Comparison of ENCODE assay signal across 17 mouse cellular contexts in genomic region chr10:4078220-4078840, GRCm38 (mm10).
DNase-seq lines count a peak whose midpoint lies in the region; ATAC-seq lines count a peak whose summit lies in the region.
"Had no signal": no experiment of that assay in that cellular context is flagged by ENCODE, and none has a peak within 500 bp of the region (broad histone marks: within the 10 kb centered on the region; RNA-seq: fewer than 3 reads in every experiment).

No protein-coding gene starts in this region.

- peak overlapping the region; percentile 87 for H3K27ac ChIP-seq in heart, embryonic 13.5 days (replicated peaks)
- peak overlapping the region; percentile 88 for H3K27ac ChIP-seq in kidney, embryonic 15.5 days
- peak overlapping the region; percentile 84; the same call in 1 of the 2 replicates for H3K27ac ChIP-seq in lung, embryonic 16.5 days (ENCODE audit: low read length)
- H3K27ac ChIP-seq in stomach, embryonic 15.5 days = peak overlapping the region; percentile 85; the same call in 1 of the 2 replicates
- H3K27ac ChIP-seq: forebrain, embryonic 12.5 days; midbrain, embryonic 15.5 days had no signal

- WGBS in heart, embryonic 13.5 days = 47% methylated on average over 9 of the region's 9 CpGs
- 66% methylated on average over 9 of the region's 9 CpGs for WGBS in kidney, embryonic 15.5 days
- 64% methylated on average over 9 of the region's 9 CpGs for WGBS in lung, embryonic 16.5 days
- WGBS in stomach, embryonic 15.5 days = 76% methylated on average over 9 of the region's 9 CpGs

- peak overlapping the region; percentile 44; the same call in 1 of the 2 replicates for H3K9ac ChIP-seq in heart, embryonic 13.5 days
- H3K9ac ChIP-seq in kidney, embryonic 15.5 days = no peak overlapping the region
- H3K9ac ChIP-seq in lung, embryonic 16.5 days (ENCODE audit: low read length) = no peak overlapping the region
- no peak overlapping the region for H3K9ac ChIP-seq in stomach, embryonic 15.5 days
- H3K9ac ChIP-seq: embryonic facial prominence, embryonic 15.5 days; forebrain, embryonic 12.5 days; limb, embryonic 15.5 days; midbrain, embryonic 15.5 days had no signal

- intact Hi-C loops in heart, postnatal 14 days (cut with DNase I) = no loop called here

- DNase-seq in heart, postnatal 14 days = no peak
- DNase-seq in kidney, postnatal 36 days = no peak
- DNase-seq in lung, postnatal 14 days = no peak
- DNase-seq in right cerebral cortex, postnatal 25 days = no peak
- DNase-seq: cerebellum, adult 2 months; cerebellum, postnatal 36 days; spleen, adult 18-20 months had no signal

- no peak overlapping the region for H3K4me2 ChIP-seq in heart, embryonic 13.5 days
- H3K4me2 ChIP-seq in kidney, embryonic 15.5 days = no peak overlapping the region
- no peak overlapping the region for H3K4me2 ChIP-seq in lung, embryonic 16.5 days (ENCODE audit: low read depth, low read length)
- no peak overlapping the region for H3K4me2 ChIP-seq in stomach, embryonic 15.5 days
- H3K4me2 ChIP-seq: embryonic facial prominence, embryonic 15.5 days; forebrain, embryonic 12.5 days; limb, embryonic 15.5 days; midbrain, embryonic 15.5 days had no signal

- no peaks in the 10 kb centered on the region for H3K27me3 ChIP-seq in heart, embryonic 13.5 days (replicated peaks)
- no peaks in the 10 kb centered on the region for H3K27me3 ChIP-seq in kidney, embryonic 15.5 days
- H3K27me3 ChIP-seq in lung, embryonic 16.5 days (ENCODE audit: control insufficient read depth, insufficient read depth, low read depth, low read length) = no peaks in the 10 kb centered on the region
- H3K27me3 ChIP-seq in stomach, embryonic 15.5 days (replicated peaks) = no peaks in the 10 kb centered on the region
- H3K27me3 ChIP-seq: embryonic facial prominence, embryonic 15.5 days; forebrain, embryonic 12.5 days; limb, embryonic 15.5 days; midbrain, embryonic 15.5 days had no signal

- no peaks in the 10 kb centered on the region for H3K9me3 ChIP-seq in heart, embryonic 13.5 days
- no peaks in the 10 kb centered on the region for H3K9me3 ChIP-seq in kidney, embryonic 15.5 days (replicated peaks)
- no peaks in the 10 kb centered on the region for H3K9me3 ChIP-seq in lung, embryonic 16.5 days (ENCODE audit: control insufficient read depth, low read length)
- no peaks in the 10 kb centered on the region for H3K9me3 ChIP-seq in stomach, embryonic 15.5 days
- H3K9me3 ChIP-seq: embryonic facial prominence, embryonic 15.5 days; forebrain, embryonic 12.5 days; limb, embryonic 15.5 days; midbrain, embryonic 15.5 days had no signal

- ATAC-seq in heart, embryonic 13.5 days (ENCODE audit: extremely low read depth, insufficient number of reproducible peaks, low FRiP score, low TSS enrichment) = no peak
- ATAC-seq in kidney, embryonic 15.5 days (replicated peaks; ENCODE audit: low FRiP score) = no peak
- no peak for ATAC-seq in lung, embryonic 16.5 days (ENCODE audit: low read depth)
- ATAC-seq in stomach, embryonic 15.5 days (ENCODE audit: insufficient read depth, low FRiP score, low read depth) = no peak
- ATAC-seq: hindbrain, postnatal 0 days; midbrain, embryonic 15.5 days had no signal

- H3K4me3 ChIP-seq in heart, embryonic 13.5 days = no peak overlapping the region
- no peak overlapping the region for H3K4me3 ChIP-seq in kidney, embryonic 15.5 days (replicated peaks)
- H3K4me3 ChIP-seq in lung, embryonic 16.5 days (ENCODE audit: low read length) = no peak overlapping the region
- no peak overlapping the region for H3K4me3 ChIP-seq in stomach, embryonic 15.5 days (replicated peaks)
- H3K4me3 ChIP-seq: embryonic facial prominence, embryonic 15.5 days; forebrain, embryonic 12.5 days; limb, embryonic 15.5 days; midbrain, embryonic 15.5 days; myocyte had no signal

- H3K36me3 ChIP-seq in heart, embryonic 13.5 days = 0 out of 2 replicates have a peak, but pooled peaks cover 5% of the 10 kb centered on the region
- 0 out of 2 replicates have a peak, but pooled peaks cover under 1% of the 10 kb centered on the region for H3K36me3 ChIP-seq in kidney, embryonic 15.5 days
- H3K36me3 ChIP-seq in lung, embryonic 16.5 days (ENCODE audit: control insufficient read depth, insufficient read depth, low read length) = no peaks in the 10 kb centered on the region
- H3K36me3 ChIP-seq in stomach, embryonic 15.5 days = no peaks in the 10 kb centered on the region
- H3K36me3 ChIP-seq: embryonic facial prominence, embryonic 15.5 days; forebrain, embryonic 12.5 days; limb, embryonic 15.5 days; midbrain, embryonic 15.5 days had no signal

- peaks cover 33% of the 10 kb centered on the region for H3K4me1 ChIP-seq in heart, embryonic 13.5 days
- peaks cover 43% of the 10 kb centered on the region for H3K4me1 ChIP-seq in kidney, embryonic 15.5 days
- peaks cover 24% of the 10 kb centered on the region for H3K4me1 ChIP-seq in lung, embryonic 16.5 days (replicated peaks; ENCODE audit: control insufficient read depth, insufficient read depth, low read length)
- peaks cover 18% of the 10 kb centered on the region for H3K4me1 ChIP-seq in stomach, embryonic 15.5 days
- H3K4me1 ChIP-seq: forebrain, embryonic 12.5 days; midbrain, embryonic 15.5 days had no signal
